Mouse (Mus musculus) CH12.LX (cell line): ENCODE measurements at regions not wholly inside any gene's neighbourhood (a gene's known extent, or its start where the extent isn't known, plus 50 kb on each side); places are given as distances from the start of the nearest gene placed in this dataset.

Experiments
- DNase-seq: peaks from one replicate; pipeline ENCODE4 v3.0.0-alpha.2; 2013; ENCODE audit errors: extremely low read depth
- H3K27ac ChIP-seq: 2 replicates; pipeline ENCODE4 v1.5.1; 2012; ENCODE audit warnings: low read depth, mild to moderate bottlenecking, control low read depth, moderate library complexity; ENCODE audit not compliant: insufficient read depth
- H3K27me3 ChIP-seq: replicated peaks from 2 replicates; pipeline ENCODE3; 2012; ENCODE audit warnings: inconsistent platforms
- H3K36me3 ChIP-seq, 2 experiments: replicated peaks in 1 of 2; 2 replicates each; pipeline versions ENCODE3 to v1.6.1; 2012; ENCODE audit warnings: inconsistent platforms in 1 of 2, low read length in 1 of 2, mild to moderate bottlenecking in 1 of 2, mixed read lengths in 1 of 2, moderate library complexity in 1 of 2; ENCODE audit not compliant: control insufficient read depth in 1 of 2, insufficient read depth in 1 of 2
- H3K4me1 ChIP-seq, 2 experiments: 2 replicates each; pipeline ENCODE4 v1.6.1; 2012; ENCODE audit warnings: inconsistent platforms in 1 of 2, moderate library complexity in 1 of 2; ENCODE audit not compliant: insufficient read depth in 2 of 2, control insufficient read depth in 1 of 2
- H3K4me2 ChIP-seq: 2 replicates; pipeline ENCODE4 v1.6.1; 2012; ENCODE audit warnings: low read depth, mild to moderate bottlenecking, control low read depth; ENCODE audit not compliant: poor library complexity, insufficient read depth, severe bottlenecking
- H3K4me3 ChIP-seq, 3 experiments: fragments of 150-350 bp in 1 of 3; sonication (generic) in 1 of 3; replicated peaks in 1 of 3; 2 replicates each; pipeline versions ENCODE3 to v1.5.1; 2011 to 2012; ENCODE audit warnings: low read depth in 2 of 3, low read length in 2 of 3, mild to moderate bottlenecking in 2 of 3, moderate library complexity in 2 of 3, control low read depth in 1 of 3, improper control_type of control experiment in 1 of 3, inconsistent platforms in 1 of 3, mixed read lengths in 1 of 3; ENCODE audit not compliant: poor library complexity in 1 of 3
- H3K79me2 ChIP-seq: replicated peaks from 2 replicates; pipeline ENCODE4 v1.6.1; 2012; ENCODE audit warnings: mild to moderate bottlenecking, moderate library complexity; ENCODE audit not compliant: control insufficient read depth, poor library complexity, insufficient read depth, severe bottlenecking; ENCODE audit errors: extremely low read depth
- H3K9ac ChIP-seq: 2 replicates; pipeline ENCODE4 v1.6.1; 2012; ENCODE audit warnings: low read depth, mild to moderate bottlenecking, control low read depth, moderate library complexity; ENCODE audit not compliant: insufficient read depth
- H3K9me3 ChIP-seq: replicated peaks from 2 replicates; pipeline ENCODE3; 2012; ENCODE audit warnings: low read length, inconsistent platforms, mixed read lengths
- CHD1 ChIP-seq: IDR thresholded peaks from 2 replicates; pipeline ENCODE4 v1.6.1; 2012; ENCODE audit warnings: low read depth, low read length, improper control_type of control experiment, inconsistent platforms
- CTCF ChIP-seq, 2 experiments: IDR thresholded peaks in 1 of 2; conservative IDR thresholded peaks in 1 of 2; 2 replicates each; pipeline ENCODE4 v1.5.1; 2011 to 2012; ENCODE audit warnings: low read depth in 2 of 2, low read length in 2 of 2, improper control_type of control experiment in 1 of 2, inconsistent platforms in 1 of 2, mild to moderate bottlenecking in 1 of 2, moderate library complexity in 1 of 2
- ELF1 ChIP-seq: IDR thresholded peaks from 2 replicates; pipeline ENCODE4 v1.6.1; 2014; ENCODE audit warnings: low read depth, mild to moderate bottlenecking, inconsistent platforms, low read length, improper control_type of control experiment
- ETS1 ChIP-seq: conservative IDR thresholded peaks from 2 replicates; pipeline ENCODE4 v1.6.1; 2012; ENCODE audit warnings: low read depth, mild to moderate bottlenecking, inconsistent platforms, low read length, improper control_type of control experiment, moderate library complexity
- JUN ChIP-seq: IDR thresholded peaks from 2 replicates; pipeline ENCODE4 v1.6.1; 2011; ENCODE audit warnings: low read depth, mild to moderate bottlenecking, low read length, improper control_type of control experiment, moderate library complexity; ENCODE audit not compliant: insufficient read depth
- JUND ChIP-seq: conservative IDR thresholded peaks from 2 replicates; pipeline ENCODE4 v1.6.1; 2011; ENCODE audit warnings: low read depth, low read length, improper control_type of control experiment
- KAT2A ChIP-seq: IDR thresholded peaks from 2 replicates; pipeline ENCODE4 v1.6.1; 2012; ENCODE audit warnings: low read length, improper control_type of control experiment, inconsistent platforms; ENCODE audit not compliant: insufficient replicate concordance
- MAZ ChIP-seq: IDR thresholded peaks from 2 replicates; pipeline ENCODE4 v1.6.1; 2012; ENCODE audit warnings: low read depth, mild to moderate bottlenecking, inconsistent platforms, low read length, improper control_type of control experiment, moderate library complexity
- MEF2A ChIP-seq: IDR thresholded peaks from 2 replicates; pipeline ENCODE4 v1.6.1; 2014; ENCODE audit warnings: low read depth, mild to moderate bottlenecking, inconsistent platforms, low read length, improper control_type of control experiment, borderline replicate concordance
- NRF1 ChIP-seq: IDR thresholded peaks from 2 replicates; pipeline ENCODE4 v1.6.1; 2014; ENCODE audit warnings: low read depth, mild to moderate bottlenecking, inconsistent platforms, low read length, improper control_type of control experiment, moderate library complexity
- POLR2A ChIP-seq: IDR thresholded peaks from 2 replicates; pipeline ENCODE4 v1.6.1; 2011; ENCODE audit warnings: low read depth, mild to moderate bottlenecking, improper control_type of control experiment, low read length
- RAD21 ChIP-seq: IDR thresholded peaks from 2 replicates; pipeline ENCODE4 v1.6.1; 2011; ENCODE audit warnings: low read depth, mild to moderate bottlenecking, low read length, improper control_type of control experiment, moderate library complexity
- SIN3A ChIP-seq: IDR thresholded peaks from 2 replicates; pipeline ENCODE4 v1.6.1; 2012; ENCODE audit warnings: low read length, improper control_type of control experiment, inconsistent platforms
- TBP ChIP-seq: conservative IDR thresholded peaks from 2 replicates; pipeline ENCODE4 v1.6.1; 2011; ENCODE audit warnings: low read depth, low read length, improper control_type of control experiment
- TCF12 ChIP-seq: IDR thresholded peaks from 2 replicates; pipeline ENCODE4 v1.6.1; 2014; ENCODE audit warnings: low read depth, mild to moderate bottlenecking, inconsistent platforms, low read length, improper control_type of control experiment
- UBTF ChIP-seq: IDR thresholded peaks from 2 replicates; pipeline ENCODE4 v1.6.1; 2012; ENCODE audit warnings: low read depth, mild to moderate bottlenecking, inconsistent platforms, low read length, improper control_type of control experiment, moderate library complexity
- USF1 ChIP-seq: IDR thresholded peaks from 2 replicates; pipeline ENCODE4 v1.6.1; 2014; ENCODE audit warnings: low read depth, mild to moderate bottlenecking, inconsistent platforms, low read length, improper control_type of control experiment
- USF2 ChIP-seq: conservative IDR thresholded peaks from 2 replicates; pipeline ENCODE4 v1.6.1; 2011; ENCODE audit warnings: low read depth, low read length, improper control_type of control experiment
- ZC3H11A ChIP-seq: IDR thresholded peaks from 2 replicates; pipeline ENCODE4 v1.6.1; 2012; ENCODE audit warnings: low read depth, mild to moderate bottlenecking, inconsistent platforms, low read length, improper control_type of control experiment
- ZNF384 ChIP-seq: IDR thresholded peaks from 2 replicates; pipeline ENCODE4 v1.6.1; 2012; ENCODE audit warnings: low read depth, low read length, improper control_type of control experiment, inconsistent platforms
- dilution Hi-C: fragments of 300-500 bp; cut with MboI; formaldehyde crosslinking; loops from 2 replicates; pipeline ENCODE4 v1.14.3; 2020; ENCODE audit warnings: low sequenced_read_pairs; ENCODE audit not compliant: extremely low pct_unique_long_range_greater_than_20kb, extremely low pct_ligation_motif_present
- in situ Hi-C: fragments of 300-500 bp; cut with MboI; formaldehyde crosslinking; loops from 3 replicates; pipeline ENCODE4 v1.14.3; 2019; ENCODE audit warnings: low sequenced_read_pairs, low pct_ligation_motif_present, low pct_unique_long_range_greater_than_20kb, mixed read lengths

- Histone ChIP-seq H3K4me1 (no peaks in the 10 kb centered on the region), H3K9me3 (peaks cover 17% of the 10 kb centered on the region), H3K27me3 (no peaks in the 10 kb centered on the region), H3K4me3 (no peak overlapping the region), H3K27ac (no peak overlapping the region), H3K4me2 (no peak overlapping the region), H3K9ac (no peak overlapping the region), H3K79me2 (no peaks in the 10 kb centered on the region), H3K36me3 (no peaks in the 10 kb centered on the region)
- no peak for DNase-seq
- in situ Hi-C loops = no loop called here
- no peak for TF ChIP-seq TBP
- TF ChIP-seq CHD1 = no peak
- TF ChIP-seq USF1 = no peak
- no peak for TF ChIP-seq TCF12
- no peak for TF ChIP-seq SIN3A
- TF ChIP-seq MEF2A = no peak
- no peak for TF ChIP-seq NRF1
- TF ChIP-seq ETS1 = no peak
- no peak for TF ChIP-seq MAZ
- no peak for TF ChIP-seq CTCF (conservative IDR thresholded peaks at IDR 0.05 in 1 of 2, IDR thresholded peaks at IDR 0.05 in 1 of 2; ENCODE audit: low read depth in 2 of 2, low read length in 2 of 2)
- no peak for TF ChIP-seq ELF1
- no peak for TF ChIP-seq ZNF384
- dilution Hi-C loops = no loop called here
These were observed 472.1 kb downstream of the Nup35 start for GRCm38 (mm10) chr2:81089121-81089520.

- no peak overlapping the region for H3K9ac ChIP-seq
- H3K4me1 ChIP-seq = no peaks in the 10 kb centered on the region
- in situ Hi-C loops = no loop called here
- H3K27ac ChIP-seq = no peak overlapping the region
- no peak overlapping the region for H3K4me3 ChIP-seq
- no peaks in the 10 kb centered on the region for H3K79me2 ChIP-seq
- no peaks in the 10 kb centered on the region for H3K36me3 ChIP-seq
- H3K27me3 ChIP-seq = no peaks in the 10 kb centered on the region
- peaks cover 6% of the 10 kb centered on the region for H3K9me3 ChIP-seq
- no peak for TF ChIP-seq JUN
- TF ChIP-seq ETS1 = no peak
- no peak for TF ChIP-seq ZNF384
- TF ChIP-seq MAZ = no peak
- TF ChIP-seq KAT2A = no peak
- no peak for TF ChIP-seq RAD21
- no peak for TF ChIP-seq UBTF
- no peak for TF ChIP-seq TBP
- TF ChIP-seq POLR2A = no peak
- no peak for TF ChIP-seq USF2
- TF ChIP-seq NRF1 = no peak
- TF ChIP-seq JUND = no peak
- TF ChIP-seq ZC3H11A = no peak
- TF ChIP-seq, all 38 proteins: peak for 0
- no peak overlapping the region for H3K4me2 ChIP-seq
- dilution Hi-C loops = no loop called here
- no peak for DNase-seq
These were observed 488.8 kb downstream of the Nup35 start for GRCm38 (mm10) chr2:81105834-81106233.
